ENCODE assay signal across 8 mouse cellular contexts in genomic region chr3:90220088-90220487, GRCm38 (mm10). TPM values are rescaled to one million over a fixed set of nuclear protein-coding genes. Genes with fewer than 3 reads are reported as not detected.
DNase-seq lines count a peak whose midpoint lies in the region; ATAC-seq and TF ChIP-seq lines count a peak whose summit lies in the region.

No protein-coding gene starts in this region.

- TF ChIP-seq CTCF in Patski (IDR thresholded peaks at IDR 0.05): peak; percentile 90
- 0 out of 2 replicates have a peak, but pooled peaks have one; percentile 18 for TF ChIP-seq CTCF in kidney, adult 2 months (conservative IDR thresholded peaks at IDR 0.05; ENCODE audit: insufficient read depth, insufficient read length, low read depth, low read length)
- no peak for TF ChIP-seq CTCF in liver, adult 2 months (IDR thresholded peaks at IDR 0.05; ENCODE audit: low read depth, low read length)
- peak; percentile 79 for TF ChIP-seq CTCF in midbrain, postnatal 0 days (IDR thresholded peaks at IDR 0.05)

- H3K36me3 ChIP-seq in kidney, adult 2 months (ENCODE audit: control insufficient read depth, insufficient read depth, low read length): no peaks in the 10 kb centered on the region
- no peaks in the 10 kb centered on the region for H3K36me3 ChIP-seq in liver, adult 2 months (ENCODE audit: control insufficient read depth, insufficient read depth, low read length)
- no peaks in the 10 kb centered on the region for H3K36me3 ChIP-seq in midbrain, postnatal 0 days (ENCODE audit: insufficient read depth, low read length)

- no peaks in the 10 kb centered on the region for H3K79me2 ChIP-seq in liver, adult 2 months (ENCODE audit: control insufficient read depth, insufficient read depth, low read length)

- no peaks in the 10 kb centered on the region for H3K27me3 ChIP-seq in Patski
- no peaks in the 10 kb centered on the region for H3K27me3 ChIP-seq in kidney, adult 2 months (replicated peaks; ENCODE audit: control insufficient read depth, insufficient read depth, low read length)
- H3K27me3 ChIP-seq in liver, adult 2 months (ENCODE audit: control insufficient read depth, insufficient read depth, low read length): no peaks in the 10 kb centered on the region
- no peaks in the 10 kb centered on the region for H3K27me3 ChIP-seq in midbrain, postnatal 0 days (ENCODE audit: insufficient read depth, low read length)

- 8% methylated on average over 6 of the region's 6 CpGs for WGBS in kidney, adult 2 months
- WGBS in liver, adult 2 months: 3% methylated on average over 6 of the region's 6 CpGs
- 11% methylated on average over 6 of the region's 6 CpGs for WGBS in midbrain, postnatal 0 days

- H3K9me3 ChIP-seq in midbrain, postnatal 0 days (ENCODE audit: low read length): no peaks in the 10 kb centered on the region

- CTCF ChIA-PET in Patski (lab: Charles Lee): interaction anchor here (1.1 to 1.6 kb wide), 4 partner anchors 11 to 154 kb away, joined by 3 to 7 read pairs (median 4); partner anchors contain the start of genes Jtb and Slc39a1

- peak overlapping the region; percentile 81 for H3K4me2 ChIP-seq in midbrain, postnatal 0 days (ENCODE audit: low read depth, low read length, poor library complexity, severe bottlenecking)

- peak overlapping the region; percentile 56 for H3K9ac ChIP-seq in liver, adult 2 months (ENCODE audit: low read depth, low read length)
- peak overlapping the region; percentile 44; the same call in 1 of the 2 replicates for H3K9ac ChIP-seq in midbrain, postnatal 0 days (replicated peaks; ENCODE audit: low read length, poor library complexity, severe bottlenecking)

- in situ Hi-C loops in Patski (cut with MboI; ENCODE audit: low pct_unique_long_range_greater_than_20kb): loop anchor here (5.0 kb wide), 2 partner anchors 37 to 152 kb away; no protein-coding TSS in a partner anchor

- H3K27ac ChIP-seq in kidney, adult 2 months (ENCODE audit: insufficient read depth, low read depth, low read length): peak overlapping the region; percentile 89
- peak overlapping the region; percentile 83 for H3K27ac ChIP-seq in liver, adult 2 months (replicated peaks; ENCODE audit: insufficient read depth, low read depth, low read length)
- no peak overlapping the region; the same call in none of the 2 replicates for H3K27ac ChIP-seq in midbrain, postnatal 0 days (ENCODE audit: low read depth, low read length)

- ATAC-seq in Patski: peak; percentile 51
- peak; percentile 69 for ATAC-seq in granulocyte monocyte progenitor cell, adult 5-6 weeks (replicated peaks; ENCODE audit: poor library complexity, severe bottlenecking)
- no peak for ATAC-seq in midbrain, postnatal 0 days (ENCODE audit: low FRiP score)

- H3K4me1 ChIP-seq in kidney, adult 2 months (ENCODE audit: control insufficient read depth, insufficient read depth, low read length): 0 out of 2 replicates have a peak, but pooled peaks cover 5% of the 10 kb centered on the region
- H3K4me1 ChIP-seq in liver, adult 2 months (ENCODE audit: control insufficient read depth, insufficient read depth, low read length): peaks cover 6% of the 10 kb centered on the region
- no peaks in the 10 kb centered on the region for H3K4me1 ChIP-seq in midbrain, postnatal 0 days (ENCODE audit: insufficient read depth, low read length)

- no peak for TF ChIP-seq POLR2A in kidney, adult 2 months (IDR thresholded peaks at IDR 0.05; ENCODE audit: low read depth, low read length)
- TF ChIP-seq POLR2A in liver, adult 2 months (IDR thresholded peaks at IDR 0.05; ENCODE audit: extremely low read depth, insufficient read depth, low read length): no peak

- POLR2A ChIA-PET in Patski (lab: Charles Lee): interaction anchor here (0.6 to 1.7 kb wide), 7 partner anchors 12 to 172 kb away, joined by 3 to 9 read pairs (median 4); partner anchors contain the start of genes Jtb and Slc39a1

- peak overlapping the region; percentile 96; the same call in 1 of the 2 replicates for H3K4me3 ChIP-seq in kidney, adult 2 months (ENCODE audit: insufficient read depth, low read depth, low read length)
- H3K4me3 ChIP-seq in liver, adult 2 months (ENCODE audit: insufficient read depth, low read depth, low read length): peak overlapping the region; percentile 75; the same call in 1 of the 2 replicates
- H3K4me3 ChIP-seq in midbrain, postnatal 0 days (ENCODE audit: low read depth, low read length): peak overlapping the region; percentile 38

- DNase-seq in A20 (ENCODE audit: low read depth, low spot score) (peak; percentile 75), Patski (ENCODE audit: low read depth, low spot score) (no peak)
- DNase-seq in cerebellum, postnatal 36 days: peak; percentile 49 to 67
- DNase-seq in kidney, adult 2 months: peak; percentile 68
- peak; percentile 72 for DNase-seq in liver, adult 2 months (ENCODE audit: extremely low read depth, low read depth, low spot score)
- DNase-seq in midbrain, postnatal 0 days (ENCODE audit: low spot score): peak; percentile 68
- DNase-seq in thymus, postnatal 36 days: peak; percentile 22 to 35

RNA-seq across cellular contexts. Expression of gene Rab13, which starts 6.6 kb away (rescaled TPM):
- polyA plus RNA-seq in Patski (2021): 66.8 TPM
- 1.1 and 1.3 TPM in 2 replicates for total RNA-seq in granulocyte monocyte progenitor cell, adult 5-6 weeks (2014; fragmentation: Nextera tagmentation)
- 0.52 and 3.0 TPM in 2 replicates for total RNA-seq in granulocyte monocyte progenitor cell, adult 5-6 weeks (2017)
- polyA plus RNA-seq in kidney, adult 2 months (2012; rRNA removed): 5.0 and 7.7 TPM in 2 replicates
- total RNA-seq in liver, adult 2 months (2014; rRNA removed): 4.8 and 5.2 TPM in 2 replicates
- 3.0 and 3.4 TPM in 2 replicates for polyA plus RNA-seq in liver, adult 2 months (2012; rRNA removed)
- total RNA-seq in midbrain, postnatal 0 days (2014; rRNA removed): 3.9 and 5.9 TPM in 2 replicates
- polyA plus RNA-seq in midbrain, postnatal 0 days (2015; fragmentation: Nextera tagmentation; extraction: Ambion mirVana): 17.4 and 18.5 TPM in 2 replicates

RNA-seq across cellular contexts. Expression of gene Rps27, which starts 6.6 kb away (rescaled TPM):
- polyA plus RNA-seq in Patski (2021): 2,084 TPM
- 6,284 and 6,500 TPM in 2 replicates for total RNA-seq in granulocyte monocyte progenitor cell, adult 5-6 weeks (2014; fragmentation: Nextera tagmentation)
- total RNA-seq in granulocyte monocyte progenitor cell, adult 5-6 weeks (2017): 3,798 and 4,186 TPM in 2 replicates
- 944 and 1,038 TPM in 2 replicates for polyA plus RNA-seq in kidney, adult 2 months (2012; rRNA removed)
- total RNA-seq in liver, adult 2 months (2014; rRNA removed): 904 and 942 TPM in 2 replicates
- polyA plus RNA-seq in liver, adult 2 months (2012; rRNA removed): 220 and 226 TPM in 2 replicates
- 2,807 and 2,947 TPM in 2 replicates for total RNA-seq in midbrain, postnatal 0 days (2014; rRNA removed)
- polyA plus RNA-seq in midbrain, postnatal 0 days (2015; fragmentation: Nextera tagmentation; extraction: Ambion mirVana): 773 and 821 TPM in 2 replicates

RNA-seq across cellular contexts. Expression of gene Jtb, which starts 11.3 kb away (rescaled TPM):
- 108 TPM for polyA plus RNA-seq in Patski (2021)
- 85.8 and 89.8 TPM in 2 replicates for total RNA-seq in granulocyte monocyte progenitor cell, adult 5-6 weeks (2014; fragmentation: Nextera tagmentation)
- total RNA-seq in granulocyte monocyte progenitor cell, adult 5-6 weeks (2017): 44.6 and 55.5 TPM in 2 replicates
- 60.7 and 74.7 TPM in 2 replicates for polyA plus RNA-seq in kidney, adult 2 months (2012; rRNA removed)
- total RNA-seq in liver, adult 2 months (2014; rRNA removed): 44.9 and 57.5 TPM in 2 replicates
- polyA plus RNA-seq in liver, adult 2 months (2012; rRNA removed): 73.7 and 77.0 TPM in 2 replicates
- 37.3 and 39.1 TPM in 2 replicates for total RNA-seq in midbrain, postnatal 0 days (2014; rRNA removed)
- polyA plus RNA-seq in midbrain, postnatal 0 days (2015; fragmentation: Nextera tagmentation; extraction: Ambion mirVana): 115 and 123 TPM in 2 replicates

RNA-seq across cellular contexts. Expression of gene Creb3l4, which starts 23.2 kb away (rescaled TPM):
- polyA plus RNA-seq in Patski (2021): 1.1 TPM
- not detected in 2 replicates for total RNA-seq in granulocyte monocyte progenitor cell, adult 5-6 weeks (2014; fragmentation: Nextera tagmentation)
- total RNA-seq in granulocyte monocyte progenitor cell, adult 5-6 weeks (2017): not detected in 2 replicates
- polyA plus RNA-seq in kidney, adult 2 months (2012; rRNA removed): 1.0 and 1.5 TPM in 2 replicates
- 0.09 and 0.13 TPM in 2 replicates for total RNA-seq in liver, adult 2 months (2014; rRNA removed)
- polyA plus RNA-seq in liver, adult 2 months (2012; rRNA removed): 0.12 and 0.16 TPM in 2 replicates
- total RNA-seq in midbrain, postnatal 0 days (2014; rRNA removed): 0.77 and 1.6 TPM in 2 replicates
- polyA plus RNA-seq in midbrain, postnatal 0 days (2015; fragmentation: Nextera tagmentation; extraction: Ambion mirVana): 1.2 and 1.7 TPM in 2 replicates

RNA-seq across cellular contexts. Expression of gene Slc39a1, which starts 27.9 kb away (rescaled TPM):
- polyA plus RNA-seq in Patski (2021): 243 TPM
- total RNA-seq in granulocyte monocyte progenitor cell, adult 5-6 weeks (2014; fragmentation: Nextera tagmentation): 26.6 and 35.3 TPM in 2 replicates
- 36.4 and 36.6 TPM in 2 replicates for total RNA-seq in granulocyte monocyte progenitor cell, adult 5-6 weeks (2017)
- polyA plus RNA-seq in kidney, adult 2 months (2012; rRNA removed): 71.3 and 74.2 TPM in 2 replicates
- total RNA-seq in liver, adult 2 months (2014; rRNA removed): 59.3 and 64.3 TPM in 2 replicates
- 67.7 and 68.0 TPM in 2 replicates for polyA plus RNA-seq in liver, adult 2 months (2012; rRNA removed)
- 73.0 and 75.3 TPM in 2 replicates for total RNA-seq in midbrain, postnatal 0 days (2014; rRNA removed)
- 60.3 and 62.4 TPM in 2 replicates for polyA plus RNA-seq in midbrain, postnatal 0 days (2015; fragmentation: Nextera tagmentation; extraction: Ambion mirVana)

Comparison
In these comparisons a context has a peak if more than half of its experiments do, and no peak if none do; other contexts are left out.
1. H3K4me3 ChIP-seq: peak in every context shown above with its lines; median percentile 96 in kidney, adult 2 months; 75 in liver, adult 2 months; 38 in midbrain, postnatal 0 days.